Mouse (Mus musculus): ENCODE data around the gene Nek10.

GRCm38 (mm10) chr14:14784223-14784622, 19.0 kb upstream of the Nek10 start:
- no peak for TF ChIP-seq CTCF (IDR thresholded peaks at IDR 0.05; ENCODE audit: low read depth)
- no peak for TF ChIP-seq EP300 (IDR thresholded peaks at IDR 0.05; ENCODE audit: low read depth)
